Mouse (Mus musculus) stomach, postnatal 0 days (tissue): ENCODE measurements around the gene Spata16. TPM values are rescaled to one million over a fixed set of nuclear protein-coding genes. Genes with fewer than 3 reads are reported as not detected.

ENCODE experiments used
- ATAC-seq: fragments of 200-750 bp; cut with Nextera tagmentation; 2 replicates; pipeline ENCODE4 v1.8.0; 2017; ENCODE audit not compliant: low FRiP score, low TSS enrichment
- DNase-seq: peaks from one replicate; pipeline ENCODE4 v3.0.0-alpha.2; 2016; ENCODE audit warnings: low spot score
- H3K27ac ChIP-seq: fragments of 300-500 bp; sonication (generic); replicated peaks from 2 replicates; pipeline ENCODE4 v1.5.1; 2014; ENCODE audit warnings: mild to moderate bottlenecking, control low read depth
- H3K27me3 ChIP-seq: fragments of 300-500 bp; sonication (generic); 2 replicates; pipeline ENCODE4 v1.6.1; 2014; ENCODE audit warnings: low read length; ENCODE audit not compliant: control insufficient read depth, insufficient read depth
- H3K36me3 ChIP-seq: fragments of 300-500 bp; sonication (generic); 2 replicates; pipeline ENCODE4 v1.6.1; 2014; ENCODE audit warnings: low read length, mixed read lengths; ENCODE audit not compliant: control insufficient read depth, insufficient read depth
- H3K4me1 ChIP-seq: fragments of 300-500 bp; sonication (generic); replicated peaks from 2 replicates; pipeline ENCODE4 v1.6.1; 2014; ENCODE audit warnings: antibody characterized with exemption; ENCODE audit not compliant: control insufficient read depth, insufficient read depth
- H3K4me2 ChIP-seq: fragments of 300-500 bp; sonication (generic); replicated peaks from 2 replicates; pipeline ENCODE4 v1.6.1; 2014; ENCODE audit warnings: low read depth, mild to moderate bottlenecking, control low read depth, moderate library complexity
- H3K4me3 ChIP-seq: fragments of 300-500 bp; sonication (generic); 2 replicates; pipeline ENCODE4 v1.5.1; 2014; ENCODE audit warnings: low read depth, low read length, control low read depth
- H3K9ac ChIP-seq: fragments of 300-500 bp; sonication (generic); 2 replicates; pipeline ENCODE4 v1.6.1; 2014; ENCODE audit warnings: mild to moderate bottlenecking, low read length, control low read depth, mixed read lengths
- H3K9me3 ChIP-seq: fragments of 300-500 bp; sonication (generic); 2 replicates; pipeline ENCODE4 v1.6.1; 2016; ENCODE audit warnings: low read length; ENCODE audit not compliant: control insufficient read depth
- CTCF ChIP-seq: IDR thresholded peaks from 2 replicates; pipeline ENCODE4 v1.5.1; 2016; ENCODE audit warnings: antibody characterized with exemption, low read depth, mild to moderate bottlenecking, moderate library complexity
- EP300 ChIP-seq: optimal IDR thresholded peaks from 2 replicates; pipeline ENCODE3; 2016; ENCODE audit warnings: antibody characterized with exemption
- WGBS: fragments of 180-500 bp; shearing (Covaris S2); extraction: QIAGEN DNeasy Blood & Tissue Kit; methylation state at CpG from one replicate; pipeline ENCODE4 v1.1.7; 2014; 5-methylcytosine and 5-hydroxymethylcytosine counted together
- polyA plus RNA-seq: library from polyadenylated mRNA; unstranded; fragments of >200 nt; fragmentation: Nextera tagmentation; extraction: Ambion mirVana; gene quantifications from 2 replicates; pipeline ENCODE4 v1.2.1, GENCODE M21; 2015

The Spata16 gene
- polyA plus RNA-seq, 1 experiment from 2014 or later = not detected

GRCm38 (mm10) chr3:26933079-26933478 is 295.7 kb downstream of the Spata16 start:
- Histone ChIP-seq H3K27me3 (no peaks in the 10 kb centered on the region), H3K9ac (no peak overlapping the region), H3K4me3 (no peak overlapping the region), H3K27ac (no peak overlapping the region), H3K9me3 (no peaks in the 10 kb centered on the region), H3K36me3 (no peaks in the 10 kb centered on the region), H3K4me1 (no peaks in the 10 kb centered on the region), H3K4me2 (no peak overlapping the region)
- ATAC-seq = no peak
- 80% methylated on average over 3 of the region's 3 CpGs for WGBS
- DNase-seq = no peak
- TF ChIP-seq EP300 = no peak
- TF ChIP-seq CTCF = no peak

- H3K9ac ChIP-seq = no peak overlapping the region
- no peaks in the 10 kb centered on the region for H3K27me3 ChIP-seq
- no peak overlapping the region for H3K4me2 ChIP-seq
- no peaks in the 10 kb centered on the region for H3K36me3 ChIP-seq
- H3K4me3 ChIP-seq = no peak overlapping the region
- ATAC-seq (no peak), DNase-seq (no peak)
- no peaks in the 10 kb centered on the region for H3K4me1 ChIP-seq
- TF ChIP-seq EP300 = no peak
- no peak for TF ChIP-seq CTCF
- H3K9me3 ChIP-seq = no peaks in the 10 kb centered on the region
- H3K27ac ChIP-seq = no peak overlapping the region
- WGBS = 69% methylated on average over 22 of the region's 22 CpGs
Observed at GRCm38 (mm10) chr3:26936897-26937590, 299.6 kb downstream of the Spata16 start.

DNA sequence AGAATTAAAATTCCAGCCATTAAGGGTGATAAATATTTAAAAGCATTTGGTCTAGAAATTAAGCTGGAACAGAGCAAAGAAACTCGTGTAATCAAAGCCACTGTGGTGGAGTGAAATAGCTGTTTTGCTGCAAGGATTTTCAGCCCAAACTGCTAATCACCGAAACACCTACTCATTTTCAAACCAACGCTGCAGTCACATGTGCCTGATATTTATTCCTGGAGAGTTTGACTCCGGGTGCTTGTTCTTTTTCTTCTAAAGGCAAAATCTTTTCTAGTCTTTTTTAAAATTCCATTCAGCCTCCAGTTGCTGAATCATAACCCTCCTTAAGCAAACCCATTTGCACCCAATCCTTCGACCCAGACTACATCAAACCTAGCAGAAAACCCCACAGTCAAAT is 329.4 kb downstream of the Spata16 start:
- H3K4me3 ChIP-seq = no peak overlapping the region
- no peaks in the 10 kb centered on the region for H3K36me3 ChIP-seq
- H3K9me3 ChIP-seq = no peaks in the 10 kb centered on the region
- H3K4me2 ChIP-seq = no peak overlapping the region
- H3K27ac ChIP-seq = no peak overlapping the region
- DNase-seq (no peak), ATAC-seq (no peak)
- H3K4me1 ChIP-seq = no peaks in the 10 kb centered on the region
- 80% methylated on average over 5 of the region's 5 CpGs for WGBS
- no peak overlapping the region for H3K9ac ChIP-seq
- TF ChIP-seq EP300 (no peak), CTCF (no peak)
- H3K27me3 ChIP-seq = no peaks in the 10 kb centered on the region

GRCm38 (mm10) chr3:26968852-26969513 is 331.6 kb downstream of the Spata16 start:
- DNase-seq (no peak), ATAC-seq (peak; percentile 40; the same call in 1 of the 2 replicates)
- H3K36me3 ChIP-seq = no peaks in the 10 kb centered on the region
- no peaks in the 10 kb centered on the region for H3K27me3 ChIP-seq
- no peaks in the 10 kb centered on the region for H3K4me1 ChIP-seq
- H3K9ac ChIP-seq = no peak overlapping the region
- TF ChIP-seq EP300 (no peak), CTCF (no peak)
- H3K9me3 ChIP-seq = no peaks in the 10 kb centered on the region
- H3K4me2 ChIP-seq = no peak overlapping the region
- H3K4me3 ChIP-seq = no peak overlapping the region
- 61% methylated on average over 3 of the region's 3 CpGs for WGBS
- H3K27ac ChIP-seq = no peak overlapping the region

DNA sequence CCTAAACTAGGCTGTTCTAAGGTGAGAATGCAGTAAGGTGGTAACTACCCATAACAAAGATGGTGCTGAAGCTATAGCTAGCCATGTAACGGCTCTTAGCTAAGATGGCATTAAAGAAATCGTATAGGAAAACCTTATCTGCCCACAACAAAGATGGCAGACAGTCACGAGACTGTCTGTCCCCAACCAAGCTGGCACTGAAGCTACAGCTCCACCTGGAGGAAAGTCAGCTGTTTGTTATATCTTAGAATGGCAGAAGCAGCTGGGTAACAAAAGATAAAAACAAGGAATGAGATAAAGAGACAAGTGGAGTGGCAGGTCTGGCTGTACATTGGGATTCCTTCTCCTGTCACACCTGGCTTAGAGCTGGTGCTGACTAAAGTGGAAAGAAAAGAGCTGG is 333.1 kb downstream of the Spata16 start:
- no peaks in the 10 kb centered on the region for H3K36me3 ChIP-seq
- no peak for TF ChIP-seq CTCF
- TF ChIP-seq EP300 = no peak
- no peak overlapping the region for H3K4me3 ChIP-seq
- H3K27ac ChIP-seq = no peak overlapping the region
- ATAC-seq = no peak
- no peaks in the 10 kb centered on the region for H3K27me3 ChIP-seq
- no peaks in the 10 kb centered on the region for H3K4me1 ChIP-seq
- H3K9ac ChIP-seq = no peak overlapping the region
- no peak for DNase-seq
- H3K9me3 ChIP-seq = no peaks in the 10 kb centered on the region
- H3K4me2 ChIP-seq = no peak overlapping the region
- WGBS = 86% methylated on average over 3 of the region's 3 CpGs

DNA sequence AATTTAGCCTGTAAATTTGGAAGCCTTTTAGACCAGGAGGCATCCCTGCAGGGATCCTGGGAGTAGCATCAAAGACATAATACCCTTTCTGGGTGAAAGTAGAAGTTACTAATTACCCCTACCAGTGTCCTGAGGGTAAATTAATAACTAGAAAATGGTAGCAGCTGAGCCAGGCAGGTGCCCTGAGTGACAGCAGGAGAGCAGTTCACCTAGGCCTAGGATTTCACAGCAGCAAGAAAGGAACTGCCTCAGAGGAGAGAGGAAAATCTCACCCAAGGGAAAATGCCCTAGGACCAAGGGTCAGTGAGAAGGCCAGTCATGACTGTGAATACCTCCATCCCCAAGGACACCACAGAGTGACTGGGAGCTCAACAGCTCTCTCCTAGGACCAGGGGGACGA is 333.9 kb downstream of the Spata16 start:
- 20% methylated on average over 1 of the region's 1 CpGs for WGBS

More for the DNA sequence above, 333.9 kb downstream of the Spata16 start:
- Histone ChIP-seq H3K4me3 (no peak overlapping the region), H3K4me1 (no peaks in the 10 kb centered on the region), H3K9ac (no peak overlapping the region), H3K27ac (no peak overlapping the region), H3K9me3 (no peaks in the 10 kb centered on the region), H3K27me3 (no peaks in the 10 kb centered on the region), H3K4me2 (no peak overlapping the region), H3K36me3 (no peaks in the 10 kb centered on the region)
- DNase-seq (no peak), ATAC-seq (no peak)
- TF ChIP-seq CTCF (no peak), EP300 (no peak)
